Mouse (Mus musculus) heart, postnatal 25 days (tissue): Measurements from ENCODE around the gene Nudt9. TPM values are rescaled to one million over a fixed set of nuclear protein-coding genes. Genes with fewer than 3 reads are reported as not detected.

Experiments
- DNase-seq: peaks from one replicate; pipeline ENCODE4 v3.0.0; 2022; ENCODE audit warnings: low spot score
- intact Hi-C: fragments of 180-260 bp; cut with DNase I; formaldehyde crosslinking; loops from one replicate; pipeline ENCODE4 v1.15.1; 2025
- total RNA-seq, 2 experiments: library from RNA; stranded (reverse); gene quantifications; 2 replicates each; pipeline ENCODE4 v1.2.3; 2021

Nudt9 gene
- total RNA-seq, 2 experiments from 2014 or later: 51.4 to 52.3 TPM

DNA sequence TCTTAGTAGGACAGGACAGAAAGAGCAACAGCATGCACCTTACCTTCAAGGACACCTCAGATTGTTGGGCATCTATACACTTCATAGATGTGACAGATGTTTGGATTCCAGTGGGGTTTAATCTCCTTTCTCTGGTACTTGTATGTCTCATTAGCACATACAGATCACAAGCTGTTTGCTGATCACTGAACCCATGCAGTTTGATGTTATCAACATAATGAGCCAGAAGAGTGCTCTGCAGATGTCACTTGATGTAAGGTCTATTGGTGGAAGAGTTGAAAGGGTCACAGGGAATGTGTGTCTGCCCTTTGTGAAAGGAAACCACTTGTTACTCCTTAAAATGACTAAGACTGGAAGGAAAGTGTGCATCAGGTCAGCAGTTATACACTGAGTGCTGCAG, 11.0 kb upstream of the Nudt9 start:
- intact Hi-C loops: no loop called here
- DNase-seq: no peak

DNA sequence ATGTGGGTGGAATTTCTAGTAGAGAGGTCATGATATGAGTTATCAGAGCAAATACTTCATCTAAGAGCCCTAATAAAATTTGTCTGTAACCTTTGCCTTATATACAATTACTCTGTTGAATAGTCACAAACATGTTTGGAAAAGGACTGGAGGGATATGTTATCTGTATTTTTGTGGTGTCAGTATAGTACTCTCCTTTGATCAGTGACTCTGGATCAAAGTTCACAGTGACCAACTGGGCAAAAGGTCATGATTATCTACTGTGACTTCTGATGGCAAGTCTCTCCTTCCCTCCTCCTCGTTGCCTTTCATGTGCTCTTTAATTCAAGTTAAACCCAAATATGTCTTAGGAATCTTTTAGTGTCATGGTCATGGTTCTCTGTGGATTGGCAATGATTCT, 10.3 kb upstream of the Nudt9 start:
- DNase-seq: no peak
- intact Hi-C loops: no loop called here

DNA sequence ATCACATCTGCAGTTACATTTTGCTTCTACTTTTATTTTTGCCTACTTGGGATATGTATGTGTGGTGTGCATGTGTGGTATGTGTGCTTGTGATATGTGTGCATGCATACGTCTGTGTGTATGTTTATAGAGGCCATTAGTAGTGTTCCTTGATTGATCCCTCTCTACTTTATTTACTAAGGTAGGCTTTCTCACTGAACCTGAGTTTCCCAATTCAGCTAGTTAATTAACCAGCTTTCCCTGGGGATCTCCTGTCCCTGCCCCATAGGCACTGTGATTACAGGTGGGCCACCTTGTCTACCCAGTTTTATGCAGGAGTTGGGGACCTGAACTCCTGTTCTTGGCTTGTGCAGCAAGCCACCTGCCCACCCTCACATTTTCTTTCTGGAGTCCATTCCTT, 9.4 kb upstream of the Nudt9 start:
- intact Hi-C loops: no loop called here
- no peak for DNase-seq

DNA sequence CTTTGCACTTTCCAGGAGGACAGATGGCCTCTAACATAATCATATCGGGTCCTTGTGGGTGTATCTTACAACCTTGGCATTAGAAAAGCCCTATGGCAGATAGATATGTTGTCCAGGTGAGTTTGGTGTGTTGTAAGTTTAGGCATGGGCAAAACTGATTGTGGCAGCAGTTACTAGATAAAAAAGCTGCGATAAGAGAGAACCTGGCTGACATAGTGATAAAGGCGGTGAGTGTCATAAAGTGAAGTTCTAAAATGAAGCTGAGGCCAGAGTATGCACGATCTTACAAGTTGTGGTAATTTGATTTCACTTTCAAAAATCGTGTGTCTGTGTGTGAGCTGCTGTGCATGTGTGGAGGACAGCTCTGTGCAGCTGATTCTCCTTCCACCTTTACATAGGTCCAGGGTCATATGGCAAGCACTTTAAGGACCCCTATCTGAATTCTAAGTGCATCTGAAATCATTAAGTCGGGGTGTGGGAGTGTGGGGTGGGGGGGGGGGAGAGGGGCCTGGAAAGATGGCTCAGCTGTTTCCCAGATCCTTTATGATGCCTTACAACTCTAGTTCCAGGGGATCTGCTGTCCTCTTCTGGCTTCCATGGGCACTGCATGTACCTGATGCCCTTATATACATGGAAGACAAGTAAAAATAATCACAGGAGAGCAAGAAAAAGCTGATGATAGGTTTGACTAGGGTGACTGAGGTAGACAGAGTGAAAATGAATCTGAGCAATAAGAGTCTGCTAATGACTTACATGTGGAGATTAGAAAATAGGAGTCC, 6.8 kb upstream of the Nudt9 start:
- intact Hi-C loops: loop anchor here (1.0 kb wide), 1 partner anchor 39 kb away; no protein-coding TSS in a partner anchor
- no peak for DNase-seq

DNA sequence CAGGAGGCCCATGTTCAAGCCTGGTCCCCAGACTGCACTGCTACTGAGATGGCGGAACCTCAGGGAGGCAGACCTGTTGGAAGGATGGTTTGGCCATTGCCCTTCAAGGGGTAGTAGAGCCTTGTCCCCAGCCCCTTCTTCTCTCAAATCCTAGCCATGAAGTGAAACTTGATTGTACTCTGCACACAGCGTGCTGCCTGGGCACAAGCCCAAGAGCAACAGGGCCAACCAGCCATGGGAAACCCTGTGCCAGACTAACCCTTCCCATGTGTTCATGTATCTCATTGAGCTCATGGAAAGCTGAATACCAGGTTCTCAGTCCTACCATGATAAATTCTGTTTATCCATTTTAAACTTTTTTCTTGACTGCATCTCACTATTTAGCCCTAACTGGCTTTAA, 3.2 kb upstream of the Nudt9 start:
- intact Hi-C loops: loop anchor here (5.0 kb wide), 1 partner anchor 131 kb away; the partner anchor contains the start of gene Klhl8
- no peak for DNase-seq

DNA sequence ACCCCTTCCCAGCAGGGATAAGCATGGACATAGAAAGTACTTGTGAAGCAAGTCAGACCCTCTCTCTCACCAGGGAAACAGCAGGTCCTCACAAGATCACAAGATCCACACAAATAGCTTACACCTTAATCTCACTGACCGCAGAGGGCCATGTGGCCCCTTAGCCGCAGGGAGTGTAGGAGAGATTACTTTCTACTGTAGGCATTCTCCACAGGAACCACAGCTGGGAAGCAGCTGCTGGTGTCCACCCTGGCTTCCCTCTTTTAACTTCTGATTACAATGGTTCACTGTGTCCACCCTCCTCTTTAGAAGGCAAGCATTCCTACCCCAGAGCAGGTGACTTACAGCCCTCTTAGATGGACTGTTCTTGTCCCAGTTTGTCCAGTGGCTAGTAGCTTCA, 2.4 kb upstream of the Nudt9 start:
- intact Hi-C loops: loop anchor here (5.0 kb wide), 1 partner anchor 131 kb away; the partner anchor contains the start of gene Klhl8
- no peak for DNase-seq

DNA sequence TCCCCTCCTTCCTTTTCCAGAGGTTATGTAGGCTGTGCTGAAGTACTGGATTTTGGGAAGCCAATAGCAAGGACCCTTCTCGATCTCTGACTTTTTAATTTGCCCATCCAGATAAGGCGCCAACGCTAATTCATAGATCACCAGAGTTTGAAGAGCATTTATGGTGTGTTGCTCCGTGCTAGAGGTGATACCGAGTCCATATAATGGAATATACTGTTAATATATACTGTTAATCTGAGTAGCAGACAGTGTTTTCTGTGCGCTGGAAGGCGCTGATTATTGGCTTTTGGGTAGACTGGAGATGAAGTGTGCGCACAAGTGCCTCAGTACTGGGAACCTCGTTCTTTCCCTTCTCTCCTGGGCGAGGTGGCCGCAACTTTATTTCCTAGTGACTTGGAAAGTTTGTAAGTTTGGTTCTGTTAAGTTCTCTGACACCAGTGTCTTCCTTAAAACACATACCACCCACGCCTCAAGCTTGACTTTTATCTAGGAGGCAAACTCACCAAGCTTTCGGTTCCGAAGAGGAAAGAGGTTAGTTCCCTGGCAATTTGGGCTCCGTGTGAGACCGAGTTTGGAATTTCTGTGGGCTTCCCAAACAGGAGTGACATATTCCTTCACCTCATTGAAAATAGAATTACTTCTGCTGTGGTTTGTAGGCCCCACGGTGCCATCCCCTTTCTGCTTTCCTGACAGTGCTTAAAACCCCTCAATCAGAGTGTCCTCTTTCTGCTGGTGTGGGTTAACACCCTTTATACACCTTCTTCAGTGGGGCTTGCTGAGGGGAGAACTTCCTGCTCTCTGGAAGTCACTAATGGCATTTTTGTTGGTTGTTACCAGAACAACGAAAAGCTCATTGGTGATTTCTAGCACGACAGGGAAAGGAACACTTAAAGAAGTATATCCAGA, 1.3 kb downstream of the Nudt9 start:
- no peak for DNase-seq
- intact Hi-C loops: loop anchor here (2.0 to 5.0 kb wide), 2 partner anchors 27 to 525 kb away; partner anchors contain the start of gene Hsd17b11

DNA sequence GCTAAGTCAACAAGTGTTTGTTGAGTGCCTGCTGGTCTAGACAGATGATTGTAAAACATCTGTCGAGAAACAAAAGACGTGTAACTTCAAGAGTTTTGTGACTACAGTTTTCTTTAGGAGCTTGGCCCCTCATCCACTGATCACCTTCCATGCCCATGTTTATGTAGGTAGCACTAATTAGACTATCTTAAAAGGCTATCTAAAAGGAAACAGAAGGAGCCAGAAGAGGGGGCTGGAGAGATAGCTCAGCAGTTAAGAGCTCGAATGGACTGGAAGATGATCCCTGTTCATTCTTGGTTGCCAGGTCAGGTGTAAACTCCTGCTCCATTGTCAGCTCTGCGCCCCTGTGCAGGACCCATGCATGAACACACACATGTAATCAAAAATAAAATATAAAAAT, 2.0 kb downstream of the Nudt9 start:
- no peak for DNase-seq
- intact Hi-C loops: loop anchor here (5.0 kb wide), 1 partner anchor 524 kb away; no protein-coding TSS in a partner anchor

DNA sequence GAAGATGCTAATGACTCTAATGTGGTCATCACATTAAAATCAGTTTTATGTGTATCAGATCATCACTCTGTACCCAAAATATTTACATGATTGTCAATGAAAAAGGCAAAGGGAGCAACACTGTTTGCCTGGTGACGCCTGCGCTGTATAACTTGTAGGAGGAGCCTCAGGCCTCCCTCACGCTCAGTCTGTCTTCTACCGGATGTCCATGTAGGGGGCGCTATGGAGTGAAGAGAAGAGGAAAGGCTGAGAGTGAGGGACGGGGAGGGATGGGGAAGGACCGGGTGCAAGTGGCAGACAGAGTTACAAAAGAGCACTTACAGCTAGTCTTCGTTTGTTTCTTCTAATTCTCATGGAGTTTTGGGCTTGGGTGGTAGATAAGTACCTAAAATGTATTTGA, 6.8 kb downstream of the Nudt9 start:
- intact Hi-C loops: no loop called here
- no peak for DNase-seq

DNA sequence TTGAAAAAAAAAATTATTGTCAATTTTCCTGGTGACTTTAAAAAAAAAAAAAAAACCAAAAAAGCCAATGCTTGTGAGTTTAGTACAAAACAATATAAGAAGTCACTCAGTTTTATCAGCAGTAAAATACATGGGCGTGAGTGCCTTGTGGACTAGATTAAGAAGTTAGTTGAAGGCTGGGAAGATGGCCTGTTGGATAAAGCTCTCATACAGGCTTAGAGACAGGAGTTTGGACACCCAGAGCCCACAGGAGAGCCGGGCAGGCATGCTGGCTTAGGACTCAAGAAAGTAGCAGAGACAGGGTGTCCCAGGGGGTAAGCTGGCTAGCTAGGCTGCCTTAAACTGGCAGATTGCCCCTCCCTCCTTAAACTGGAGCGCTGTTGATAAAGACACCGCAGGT, 8.8 kb downstream of the Nudt9 start:
- no peak for DNase-seq
- intact Hi-C loops: loop anchor here (5.0 kb wide), 1 partner anchor 53 kb away; no protein-coding TSS in a partner anchor

DNA sequence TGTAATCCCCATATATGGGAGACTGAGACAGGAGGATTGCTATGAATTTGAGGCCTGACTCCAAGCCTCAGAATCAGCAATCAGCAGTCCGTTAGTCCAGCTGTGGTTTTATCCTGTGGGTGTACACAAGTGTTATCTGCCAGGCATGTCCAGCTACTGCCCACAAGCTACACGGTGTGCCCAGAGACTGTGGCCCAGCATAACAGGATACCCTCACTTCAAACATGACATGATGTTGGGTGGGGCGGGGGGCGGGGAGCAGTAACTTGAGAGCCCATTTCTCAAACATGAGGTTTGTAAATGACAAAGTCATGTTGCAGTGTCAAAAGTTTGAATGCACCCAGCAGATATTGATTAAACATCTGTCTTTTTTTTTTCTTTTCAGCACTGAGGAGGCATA, 9.7 kb downstream of the Nudt9 start:
- intact Hi-C loops: loop anchor here (5.0 kb wide), 1 partner anchor 54 kb away; no protein-coding TSS in a partner anchor
- DNase-seq: no peak

DNA sequence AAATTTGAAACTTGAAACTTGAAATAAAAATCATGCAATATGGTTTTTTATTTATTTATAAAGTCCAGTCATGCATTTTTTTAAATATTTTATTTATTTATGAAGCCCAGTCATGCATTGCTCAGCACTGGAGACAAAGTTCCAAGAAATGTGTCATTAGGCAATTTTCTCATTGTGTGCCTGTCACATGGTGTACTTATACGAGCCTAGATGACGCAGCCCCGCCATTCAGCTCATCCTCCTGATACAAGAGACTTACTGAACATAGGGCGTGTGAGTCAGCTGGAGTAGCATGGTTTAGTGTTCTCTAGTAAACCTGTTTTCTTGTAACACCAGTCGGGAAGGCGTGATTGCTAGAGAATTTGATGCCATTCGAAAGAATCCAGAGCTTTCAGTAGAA, 10.2 kb downstream of the Nudt9 start:
- no peak for DNase-seq

DNA sequence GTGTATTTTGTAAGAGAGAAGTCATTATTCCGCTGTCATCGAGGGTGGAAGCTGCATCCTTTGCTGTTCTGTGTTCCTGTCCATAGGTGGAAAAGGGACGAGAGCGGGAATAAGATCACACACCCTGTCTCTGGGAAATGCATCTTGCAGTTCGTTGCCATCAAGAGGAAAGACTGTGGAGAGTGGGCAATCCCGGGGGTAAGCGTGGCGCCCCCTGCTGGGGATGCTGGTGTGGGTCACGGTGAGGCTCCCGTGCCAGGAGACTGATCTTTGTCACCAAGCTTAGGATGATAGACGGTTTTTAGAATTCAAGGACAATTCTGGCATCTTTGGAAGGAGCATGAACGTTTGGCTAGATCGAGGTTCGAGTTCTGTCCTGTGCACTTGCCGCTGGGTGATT, 11.9 kb downstream of the Nudt9 start:
- intact Hi-C loops: loop anchor here (5.0 kb wide), 1 partner anchor 56 kb away; no protein-coding TSS in a partner anchor
- no peak for DNase-seq

More for the DNA sequence above, 10.2 kb downstream of the Nudt9 start:
- intact Hi-C loops: loop anchor here (5.0 kb wide), 1 partner anchor 54 kb away; no protein-coding TSS in a partner anchor

DNA sequence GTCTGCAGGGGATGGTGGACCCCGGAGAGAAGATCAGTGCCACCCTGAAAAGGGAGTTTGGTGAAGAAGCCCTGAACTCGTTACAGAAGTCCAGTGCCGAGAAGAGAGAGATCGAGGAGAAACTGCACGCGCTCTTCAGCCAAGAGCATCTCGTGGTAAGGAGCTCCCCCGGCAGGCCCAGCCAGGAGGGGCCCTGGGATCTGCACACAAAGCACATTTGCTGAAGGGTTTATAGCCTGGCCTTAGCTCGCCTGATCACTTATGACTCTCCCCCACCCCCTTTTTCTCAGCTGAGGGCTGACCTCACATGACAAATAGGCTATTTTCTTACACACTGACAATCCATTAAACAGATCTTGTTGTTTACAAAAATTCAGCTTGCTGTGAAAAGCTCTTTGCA, 13.5 kb downstream of the Nudt9 start:
- intact Hi-C loops: loop anchor here (5.0 kb wide), 1 partner anchor 57 kb away; no protein-coding TSS in a partner anchor
- no peak for DNase-seq

DNA sequence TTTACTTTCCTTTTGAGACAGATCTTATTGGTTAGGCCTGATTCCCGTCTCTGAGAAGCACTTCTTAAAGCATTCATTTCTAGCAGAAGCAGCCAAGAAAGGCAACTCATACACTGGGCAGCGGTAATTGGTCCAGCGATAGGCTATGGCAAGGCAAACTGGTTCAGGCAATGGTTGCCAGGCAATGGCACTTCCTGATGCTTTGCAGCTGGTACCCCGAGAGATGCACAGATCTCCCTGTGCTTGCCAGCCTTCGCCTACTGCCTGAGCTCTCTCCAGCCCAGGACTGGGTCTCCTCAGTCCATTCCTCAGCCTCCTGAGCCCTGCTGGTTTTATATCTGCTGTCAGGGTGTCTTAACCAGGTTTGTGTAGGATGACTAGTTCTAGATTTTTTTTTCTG, 14.3 kb downstream of the Nudt9 start:
- DNase-seq: no peak
- intact Hi-C loops: no loop called here

DNA sequence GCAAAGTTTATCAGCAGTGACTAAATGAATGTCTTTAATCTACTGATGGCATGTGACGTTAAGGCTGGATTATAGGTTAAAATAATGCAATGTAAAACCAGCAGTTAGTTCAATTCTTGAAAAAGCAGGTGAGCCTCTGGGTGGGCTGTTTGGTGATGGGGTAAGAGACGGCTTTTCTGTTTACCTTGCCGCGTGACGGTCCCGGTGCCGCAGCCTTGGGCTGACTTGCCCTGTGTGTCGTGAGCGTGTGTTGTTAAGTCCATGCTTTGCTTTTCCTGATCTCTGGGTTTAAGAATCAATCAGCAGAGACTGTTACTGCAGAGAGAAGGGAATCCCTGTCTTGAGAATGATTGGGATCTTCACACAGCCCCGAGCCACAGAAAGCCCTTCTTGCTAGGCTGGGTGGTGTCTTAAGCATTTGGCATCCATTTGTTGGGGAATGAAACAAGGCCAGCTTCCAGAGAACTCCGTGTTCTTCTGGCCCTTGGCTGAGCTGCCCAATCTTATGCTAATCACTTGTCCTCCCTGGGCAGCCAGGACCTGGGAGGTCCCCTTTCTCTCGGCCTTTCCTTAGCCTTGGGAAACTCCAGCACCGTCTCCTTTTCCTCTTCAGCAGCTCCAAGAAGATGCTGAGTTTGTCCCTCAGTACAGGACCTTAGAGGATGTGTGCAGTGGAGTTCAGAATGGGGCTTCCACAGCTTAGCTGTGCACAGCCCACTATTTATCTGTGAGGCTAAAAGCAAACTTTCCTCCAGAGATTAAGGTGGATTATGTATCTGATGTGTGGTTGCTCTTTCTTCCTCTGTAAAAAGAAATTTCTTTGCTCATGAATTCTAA, 16.0 kb downstream of the Nudt9 start:
- DNase-seq: no peak
- intact Hi-C loops: no loop called here

DNA sequence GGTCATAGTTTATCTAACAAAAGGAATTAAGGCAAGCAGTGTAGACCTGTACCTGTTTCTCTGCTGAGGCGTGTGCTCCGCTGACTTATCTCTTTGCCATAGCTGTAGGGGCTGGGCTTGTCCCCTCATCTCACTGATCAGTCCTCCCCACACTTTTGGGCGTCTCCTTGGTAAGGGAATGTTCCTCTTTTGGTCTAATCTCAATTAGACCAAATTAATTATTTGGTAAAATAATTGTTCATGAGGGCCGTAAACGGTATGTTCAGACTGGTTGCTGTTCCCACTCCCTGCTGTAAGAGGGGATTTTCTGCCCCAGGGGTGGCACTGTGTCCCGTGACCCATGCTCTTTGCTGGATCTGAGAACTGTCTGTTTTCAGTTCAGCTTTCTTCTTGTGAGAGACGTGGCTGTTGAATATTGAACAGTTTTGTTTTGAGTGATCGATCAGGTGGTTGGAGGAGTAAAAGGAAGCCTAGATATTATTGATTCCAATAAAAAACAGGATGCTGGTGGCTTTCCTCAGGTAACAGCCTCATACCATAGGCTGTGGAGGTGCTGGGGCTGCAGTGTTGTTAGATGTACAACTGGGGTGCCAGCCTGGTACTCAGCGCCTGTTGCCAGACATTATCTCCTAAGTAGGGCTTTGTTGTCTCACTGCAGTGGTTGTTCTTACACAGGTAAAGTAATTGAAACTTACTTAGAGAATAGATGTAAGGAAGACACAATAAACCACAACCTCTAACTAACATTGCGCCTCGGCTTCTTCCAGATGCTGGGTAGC, 16.9 kb downstream of the Nudt9 start:
- DNase-seq: no peak
- intact Hi-C loops: no loop called here

DNA sequence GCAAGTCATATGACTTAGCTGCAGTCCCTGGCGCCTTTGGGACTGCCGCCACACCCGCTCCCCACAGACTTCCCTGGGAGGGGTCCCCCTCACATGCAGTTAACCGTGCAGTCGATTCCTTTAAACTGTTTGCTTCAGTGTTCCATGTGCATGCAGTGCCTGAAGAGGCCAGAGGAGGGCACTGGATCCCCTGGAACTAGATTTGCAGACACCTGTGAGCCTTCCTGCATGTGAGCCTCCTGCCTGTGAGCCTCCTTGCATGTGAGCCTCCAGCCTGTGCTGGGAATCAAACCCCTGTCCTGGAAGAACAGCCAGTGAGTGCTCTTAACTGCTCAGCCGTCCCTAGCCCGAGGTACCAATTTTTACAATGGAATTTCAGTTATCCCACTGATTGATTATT, 22.6 kb downstream of the Nudt9 start:
- intact Hi-C loops: no loop called here
- DNase-seq: no peak

DNA sequence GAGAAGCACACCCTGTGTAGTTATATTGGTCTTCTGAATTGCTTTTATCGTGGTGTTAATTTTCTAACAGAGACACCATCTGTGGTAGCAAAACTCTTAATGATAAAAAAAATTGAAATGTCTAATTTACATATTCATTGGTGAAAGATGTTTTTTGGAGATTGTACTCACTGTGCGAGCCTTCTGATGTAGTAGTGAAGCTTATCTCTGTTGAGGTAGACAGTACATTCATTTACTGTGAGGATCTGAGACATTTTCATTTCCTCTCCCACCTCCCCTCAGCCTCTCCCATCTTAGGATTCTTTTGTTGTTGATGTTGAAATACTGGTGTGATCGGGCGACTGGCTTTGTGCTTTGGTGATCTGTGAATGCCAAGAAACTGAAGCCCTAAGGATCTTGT, 24.9 kb downstream of the Nudt9 start:
- intact Hi-C loops: loop anchor here (5.0 kb wide), 3 partner anchors 69 to 266 kb away; no protein-coding TSS in a partner anchor
- no peak for DNase-seq
